Mouse (Mus musculus) hindbrain, embryonic 15.5 days (tissue): ENCODE results near the gene Sbno2. TPM values are rescaled to one million over a fixed set of nuclear protein-coding genes. Genes with fewer than 3 reads are reported as not detected.
A peak's percentile ranks its signal among the peaks of the same experiment; 100 is the strongest.

Experiments
- ATAC-seq: fragments of 200-750 bp; cut with Nextera tagmentation; 2 replicates; pipeline ENCODE4 v1.8.0; 2017; ENCODE audit warnings: low read depth, moderate number of reproducible peaks, moderate TSS enrichment; ENCODE audit not compliant: low FRiP score
- H3K27ac ChIP-seq: fragments of 300-500 bp; sonication (generic); replicated peaks from 2 replicates; pipeline ENCODE4 v1.5.1; 2015; ENCODE audit warnings: mild to moderate bottlenecking, inconsistent platforms
- H3K27me3 ChIP-seq: fragments of 300-500 bp; sonication (generic); 2 replicates; pipeline ENCODE4 v1.6.1; 2015; ENCODE audit warnings: control low read depth, inconsistent platforms
- H3K36me3 ChIP-seq: fragments of 300-500 bp; sonication (generic); 2 replicates; pipeline ENCODE4 v1.6.1; 2015; ENCODE audit warnings: control low read depth, inconsistent platforms
- H3K4me1 ChIP-seq: fragments of 300-500 bp; sonication (generic); replicated peaks from 2 replicates; pipeline ENCODE4 v1.6.1; 2015; ENCODE audit warnings: control low read depth, inconsistent platforms
- H3K4me2 ChIP-seq: fragments of 300-500 bp; sonication (generic); 2 replicates; pipeline ENCODE4 v1.6.1; 2015; ENCODE audit warnings: moderate library complexity, mild to moderate bottlenecking, inconsistent platforms
- H3K4me3 ChIP-seq: fragments of 300-500 bp; sonication (generic); 2 replicates; pipeline ENCODE4 v1.5.1; 2015; ENCODE audit warnings: mild to moderate bottlenecking, inconsistent platforms
- H3K9ac ChIP-seq: fragments of 300-500 bp; sonication (generic); 2 replicates; pipeline ENCODE4 v1.6.1; 2015; ENCODE audit warnings: inconsistent platforms
- H3K9me3 ChIP-seq: fragments of 300-500 bp; sonication (generic); 2 replicates; pipeline ENCODE4 v1.6.1; 2016; ENCODE audit warnings: control low read depth, inconsistent platforms
- WGBS: fragments of 180-500 bp; shearing (Covaris S2); methylation state at CpG from one replicate; pipeline ENCODE4 v1.1.7; 2015; 5-methylcytosine and 5-hydroxymethylcytosine counted together
- polyA plus RNA-seq: library from polyadenylated mRNA; unstranded; fragments of >200 nt; fragmentation: Nextera tagmentation; extraction: Ambion mirVana; gene quantifications from 2 replicates; pipeline ENCODE4 v1.2.1, GENCODE M21; 2015

Gene Sbno2
- polyA plus RNA-seq, 1 experiment from 2014 or later = 12.6 TPM

DNA sequence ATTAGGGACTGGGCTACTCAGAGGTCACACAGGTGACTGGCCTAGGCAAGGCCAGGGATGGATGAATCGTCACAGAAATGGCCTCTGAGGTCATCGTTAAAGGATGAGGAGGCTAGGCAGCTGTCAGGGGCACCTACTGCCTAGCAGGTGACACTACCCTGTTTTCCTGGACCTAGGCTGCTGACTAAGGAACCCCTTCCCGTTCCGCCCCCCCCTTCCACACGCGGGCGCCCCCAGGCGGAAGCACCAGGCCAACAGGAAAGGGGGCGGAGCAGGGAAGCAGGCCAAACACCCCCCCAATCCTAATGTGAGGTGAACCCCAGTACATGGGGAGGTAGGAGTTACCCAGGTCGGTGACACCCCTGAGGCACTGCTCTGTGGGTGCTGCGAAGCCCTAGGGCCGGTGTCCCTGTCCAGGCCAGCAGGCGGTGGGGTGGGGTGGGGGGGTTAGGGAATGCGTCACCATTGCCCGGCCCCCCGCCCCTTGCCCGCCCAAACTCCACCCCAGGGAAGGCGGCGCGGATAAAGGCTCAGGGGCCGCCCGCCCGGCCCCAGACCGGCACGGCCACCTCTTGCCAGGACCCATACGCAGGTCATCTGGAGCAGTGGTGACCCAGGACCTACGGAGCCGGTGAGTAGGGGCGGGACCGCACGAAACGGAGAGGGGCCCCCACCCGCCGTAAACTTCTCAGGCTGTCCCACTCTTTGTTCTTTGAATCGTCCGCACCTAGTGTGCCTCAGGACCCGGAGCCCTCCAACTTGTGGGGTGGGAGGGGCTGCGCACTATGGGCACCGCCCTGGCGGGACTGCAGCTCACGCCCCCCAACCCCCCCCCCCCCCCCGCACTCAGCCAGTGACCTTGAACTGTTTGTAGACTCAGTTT is 42.6 kb upstream of the Sbno2 start, which contains the start of gene Midn:
Gene Midn (plus strand): TSS at position 554 of the 883 bp plus-strand sequence.
- H3K9ac ChIP-seq = peak within 1 kb of the TSS; percentile 97
- peaks cover 48% of the 10 kb centered on the region for H3K4me1 ChIP-seq
- WGBS = 1% methylated on average over 39 of the region's 42 CpGs
- peaks cover 16% of the 10 kb centered on the region for H3K36me3 ChIP-seq
- peak; percentile 36 for ATAC-seq
- H3K4me2 ChIP-seq = peak within 1 kb of the TSS; percentile 96
- H3K9me3 ChIP-seq = no peaks in the 10 kb centered on the region
- H3K27me3 ChIP-seq = no peaks in the 10 kb centered on the region
- H3K27ac ChIP-seq = peak within 1 kb of the TSS; percentile 100
- peak within 1 kb of the TSS; percentile 87 for H3K4me3 ChIP-seq

GRCm38 (mm10) chr10:80147146-80147718 is 41.9 kb upstream of the Sbno2 start:
- Histone ChIP-seq H3K27me3 (no peaks in the 10 kb centered on the region), H3K4me1 (peaks cover 45% of the 10 kb centered on the region), H3K9ac (peak overlapping the region; percentile 97), H3K36me3 (peaks cover 16% of the 10 kb centered on the region), H3K4me3 (peak overlapping the region; percentile 87), H3K4me2 (peak overlapping the region; percentile 96), H3K9me3 (no peaks in the 10 kb centered on the region), H3K27ac (peak overlapping the region; percentile 100)
- ATAC-seq = no peak
- WGBS = 80% methylated on average over 5 of the region's 5 CpGs

DNA sequence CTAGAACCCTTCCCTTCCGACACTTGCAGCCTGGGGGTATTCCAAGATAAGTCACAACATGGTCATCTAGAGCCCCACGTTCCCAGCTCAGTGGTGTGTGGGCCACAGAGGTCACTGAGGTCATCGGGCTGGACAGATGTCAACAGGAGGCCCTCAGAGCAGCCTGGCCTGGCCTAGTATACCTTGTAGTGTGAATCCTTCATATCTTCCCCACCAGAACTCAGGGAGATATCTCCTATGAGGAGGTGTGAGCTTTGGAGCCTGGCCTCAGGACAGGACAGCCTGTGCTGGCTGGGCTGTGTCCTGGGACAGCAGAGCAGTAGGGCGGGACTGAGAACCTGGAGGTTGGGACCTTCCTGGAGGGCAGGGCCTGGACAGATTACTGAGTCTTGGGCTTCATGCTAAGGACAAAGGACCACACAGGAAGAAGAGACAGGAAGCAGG is 41.2 kb upstream of the Sbno2 start:
- no peak overlapping the region for H3K4me3 ChIP-seq
- peaks cover 42% of the 10 kb centered on the region for H3K4me1 ChIP-seq
- no peak overlapping the region for H3K27ac ChIP-seq
- 79% methylated on average over 4 of the region's 4 CpGs for WGBS
- H3K9me3 ChIP-seq = no peaks in the 10 kb centered on the region
- no peak overlapping the region for H3K4me2 ChIP-seq
- no peaks in the 10 kb centered on the region for H3K27me3 ChIP-seq
- no peak for ATAC-seq
- no peak overlapping the region for H3K9ac ChIP-seq
- H3K36me3 ChIP-seq = peaks cover 16% of the 10 kb centered on the region

DNA sequence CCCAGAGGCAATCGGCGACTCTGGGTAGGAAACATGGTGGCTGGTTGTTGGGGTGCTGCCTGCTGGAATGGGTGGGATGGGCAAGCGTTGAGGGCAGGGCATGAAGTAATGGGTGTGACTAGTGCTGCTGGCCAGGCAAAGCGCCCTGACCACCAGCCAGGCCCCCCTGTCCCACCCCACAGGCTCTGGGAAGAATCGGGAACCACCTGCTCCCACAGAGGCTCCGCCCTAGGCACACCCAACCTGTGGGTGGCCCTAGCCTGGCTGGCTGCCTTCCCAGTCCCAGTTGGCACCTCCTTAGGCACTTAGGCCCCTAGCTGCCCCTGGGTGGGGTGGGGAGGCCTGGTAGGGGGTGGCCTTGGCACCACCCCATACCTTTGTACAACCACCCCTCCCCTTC is 40.5 kb upstream of the Sbno2 start:
- no peak for ATAC-seq
- WGBS = 79% methylated on average over 6 of the region's 6 CpGs
- Histone ChIP-seq H3K4me3 (no peak overlapping the region), H3K36me3 (peaks cover 16% of the 10 kb centered on the region), H3K9ac (no peak overlapping the region), H3K4me1 (peaks cover 47% of the 10 kb centered on the region), H3K9me3 (no peaks in the 10 kb centered on the region), H3K27me3 (no peaks in the 10 kb centered on the region), H3K27ac (no peak overlapping the region), H3K4me2 (no peak overlapping the region)

DNA sequence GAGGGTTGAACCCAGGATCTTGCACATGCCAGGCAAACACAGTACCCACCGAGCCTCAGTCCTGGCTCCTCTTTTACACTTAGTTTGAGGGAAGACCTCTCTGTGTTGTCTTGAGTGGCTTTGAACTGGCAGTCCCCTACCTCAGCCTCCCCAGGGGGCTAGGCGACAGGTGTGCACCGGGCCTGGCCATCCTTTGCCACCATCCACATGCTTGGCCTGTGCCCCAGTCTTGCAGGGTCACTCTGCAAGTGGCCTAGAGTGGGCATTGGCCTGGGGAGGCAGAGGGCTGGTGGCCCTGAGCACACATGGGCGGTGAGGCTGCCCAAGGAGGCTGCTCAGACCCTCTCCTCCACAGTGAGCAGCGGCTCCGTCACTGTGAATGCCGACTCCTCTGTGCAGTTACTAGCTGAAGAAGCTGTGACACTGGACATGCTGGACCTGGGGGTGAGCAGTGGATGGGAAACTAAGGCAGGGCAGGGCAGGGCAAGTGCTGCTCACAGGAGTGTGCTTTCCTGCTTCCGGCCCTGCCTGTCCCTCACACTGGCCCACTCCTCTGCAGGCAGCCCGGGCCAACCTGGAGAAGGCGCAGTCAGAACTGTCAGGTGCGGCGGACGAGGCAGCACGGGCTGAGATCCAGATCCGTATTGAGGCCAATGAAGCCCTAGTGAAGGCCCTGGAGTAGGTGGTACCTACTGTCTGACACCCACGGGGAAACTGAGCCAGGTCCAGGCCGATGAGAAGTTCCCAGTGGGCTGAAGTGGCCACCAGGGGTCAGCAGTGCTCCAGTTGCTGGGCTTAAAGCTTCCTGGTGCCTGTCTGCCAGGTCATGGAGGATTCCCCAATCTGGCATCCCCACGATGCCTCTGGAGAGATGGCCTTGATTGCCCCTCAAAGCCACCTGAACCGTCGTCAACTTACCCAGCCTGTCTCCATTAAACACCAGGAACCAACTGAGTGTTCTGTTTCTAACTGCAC is 39.8 kb upstream of the Sbno2 start:
- Histone ChIP-seq H3K4me1 (peaks cover 52% of the 10 kb centered on the region), H3K4me3 (no peak overlapping the region), H3K4me2 (no peak overlapping the region), H3K9me3 (no peaks in the 10 kb centered on the region), H3K27me3 (no peaks in the 10 kb centered on the region), H3K27ac (no peak overlapping the region), H3K36me3 (peaks cover 16% of the 10 kb centered on the region), H3K9ac (no peak overlapping the region)
- ATAC-seq = no peak
- 69% methylated on average over 20 of the region's 20 CpGs for WGBS

GRCm38 (mm10) chr10:80144159-80144558 is 38.8 kb upstream of the Sbno2 start:
- no peaks in the 10 kb centered on the region for H3K9me3 ChIP-seq
- H3K36me3 ChIP-seq = peaks cover 16% of the 10 kb centered on the region
- 96% methylated on average over 12 of the region's 12 CpGs for WGBS
- H3K27me3 ChIP-seq = no peaks in the 10 kb centered on the region
- H3K4me1 ChIP-seq = peaks cover 55% of the 10 kb centered on the region
- ATAC-seq = no peak
- no peak overlapping the region for H3K27ac ChIP-seq
- H3K4me3 ChIP-seq = no peak overlapping the region
- no peak overlapping the region for H3K9ac ChIP-seq
- H3K4me2 ChIP-seq = no peak overlapping the region

DNA sequence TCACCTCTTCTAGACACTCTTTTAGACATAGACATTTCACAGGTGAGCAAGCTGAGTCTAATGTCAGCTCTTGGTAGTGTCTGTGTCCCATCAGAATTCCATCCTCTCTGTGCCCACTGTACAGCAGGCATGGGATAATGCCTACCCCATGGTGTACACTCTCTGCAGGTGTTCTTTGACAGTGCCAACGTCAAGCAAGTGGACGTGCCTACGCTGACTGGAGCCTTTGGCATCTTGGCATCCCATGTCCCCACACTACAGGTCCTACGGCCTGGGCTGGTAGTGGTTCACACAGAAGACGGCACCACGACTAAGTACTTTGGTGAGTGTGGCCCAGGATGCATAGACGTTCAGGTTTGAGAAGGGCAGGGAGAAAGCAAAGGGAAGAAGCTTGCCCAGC is 38.3 kb upstream of the Sbno2 start:
- H3K9ac ChIP-seq = no peak overlapping the region
- no peak for ATAC-seq
- no peak overlapping the region for H3K27ac ChIP-seq
- no peak overlapping the region for H3K4me3 ChIP-seq
- WGBS = 87% methylated on average over 7 of the region's 7 CpGs
- H3K36me3 ChIP-seq = peaks cover 16% of the 10 kb centered on the region
- no peaks in the 10 kb centered on the region for H3K9me3 ChIP-seq
- H3K27me3 ChIP-seq = no peaks in the 10 kb centered on the region
- H3K4me2 ChIP-seq = peak overlapping the region; percentile 85; the same call in 1 of the 2 replicates
- H3K4me1 ChIP-seq = peaks cover 55% of the 10 kb centered on the region

GRCm38 (mm10) chr10:80142530-80142925 is 37.2 kb upstream of the Sbno2 start:
- Histone ChIP-seq H3K4me2 (peak overlapping the region; percentile 85), H3K4me3 (peak overlapping the region; percentile 84), H3K36me3 (peaks cover 16% of the 10 kb centered on the region), H3K4me1 (peaks cover 59% of the 10 kb centered on the region), H3K27ac (peak overlapping the region; percentile 92), H3K9ac (peak overlapping the region; percentile 97), H3K27me3 (no peaks in the 10 kb centered on the region), H3K9me3 (no peaks in the 10 kb centered on the region)
- 0% methylated on average over 15 of the region's 15 CpGs for WGBS
- ATAC-seq = no peak

DNA sequence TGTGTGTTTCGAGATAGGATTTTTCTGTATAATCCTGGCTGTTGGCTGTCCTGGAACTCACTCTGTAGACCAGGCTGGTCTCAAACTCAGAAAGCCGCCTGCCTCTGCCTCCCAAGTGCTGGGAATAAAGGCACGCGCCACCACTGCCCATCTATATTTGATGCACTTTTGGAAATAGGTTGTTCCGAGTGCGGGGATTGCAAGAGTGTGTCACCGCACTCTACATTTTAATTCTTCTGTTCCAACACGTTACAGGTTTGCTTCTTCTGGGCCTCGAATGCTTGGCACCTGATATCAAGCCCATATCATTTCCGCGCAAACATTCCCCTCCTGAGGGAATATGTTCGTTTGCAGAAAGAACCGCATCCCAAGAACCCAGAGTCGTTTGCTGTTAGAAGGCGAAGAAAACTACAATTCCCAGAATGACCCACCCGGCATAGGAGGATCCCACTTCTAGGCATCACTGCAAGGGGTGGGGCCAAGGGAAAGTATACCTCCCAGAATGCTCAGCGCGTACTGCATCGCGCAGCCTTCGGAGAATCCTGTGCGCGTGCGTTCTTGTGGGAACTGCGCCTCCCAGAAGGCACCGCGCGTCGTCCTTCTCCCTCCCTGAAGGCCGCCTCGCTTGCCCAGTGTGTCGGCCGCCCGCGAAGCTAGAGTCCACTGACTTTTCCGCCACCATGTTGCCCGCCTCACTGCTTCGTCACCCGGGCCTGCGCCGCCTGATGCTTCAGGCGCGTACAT is 36.6 kb upstream of the Sbno2 start:
- peak; percentile 85 for ATAC-seq
- Histone ChIP-seq H3K27ac (peak overlapping the region; percentile 92), H3K4me1 (peaks cover 62% of the 10 kb centered on the region), H3K9me3 (no peaks in the 10 kb centered on the region), H3K4me2 (peak overlapping the region; percentile 85), H3K36me3 (peaks cover 16% of the 10 kb centered on the region), H3K9ac (peak overlapping the region; percentile 97), H3K27me3 (no peaks in the 10 kb centered on the region), H3K4me3 (peak overlapping the region; percentile 84)
- under 1% methylated on average over 42 of the region's 43 CpGs for WGBS

- H3K27ac ChIP-seq = peak overlapping the region; percentile 92
- H3K4me1 ChIP-seq = peaks cover 67% of the 10 kb centered on the region
- WGBS = under 1% methylated on average over 29 of the region's 29 CpGs
- peak overlapping the region; percentile 41 for H3K9ac ChIP-seq
- H3K4me3 ChIP-seq = peak overlapping the region; percentile 84
- H3K27me3 ChIP-seq = no peaks in the 10 kb centered on the region
- H3K4me2 ChIP-seq = peak overlapping the region; percentile 85
- H3K36me3 ChIP-seq = peaks cover 16% of the 10 kb centered on the region
- ATAC-seq = peak; percentile 67
- no peaks in the 10 kb centered on the region for H3K9me3 ChIP-seq
Observed at GRCm38 (mm10) chr10:80141243-80141642, 35.9 kb upstream of the Sbno2 start.

DNA sequence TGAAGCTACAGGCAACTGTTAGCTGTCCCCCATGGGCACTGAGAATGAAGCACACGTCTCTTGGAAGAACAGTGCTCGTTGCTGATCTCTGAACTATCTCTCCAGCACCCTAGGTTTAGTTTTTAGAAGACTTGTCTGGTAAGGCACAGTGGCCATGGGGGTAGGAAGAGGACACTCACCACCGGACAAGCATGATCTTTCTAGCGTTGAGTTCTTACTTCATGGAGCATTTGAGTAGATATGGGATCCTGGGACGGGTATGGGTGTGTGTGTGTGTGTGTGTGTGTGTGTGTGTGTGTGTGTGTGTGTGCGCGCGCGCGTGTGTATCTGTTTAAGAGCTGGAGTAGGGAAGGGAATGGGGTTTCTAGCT is 35.3 kb upstream of the Sbno2 start, which contains the start of gene Cbarp:
Gene Cbarp (minus strand): TSS at position 170 of the 370 bp plus-strand sequence.
- 69% methylated on average over 10 of the region's 10 CpGs for WGBS
- Histone ChIP-seq H3K36me3 (peaks cover 21% of the 10 kb centered on the region), H3K27ac (peak within 1 kb of the TSS; percentile 97), H3K9ac (peak within 1 kb of the TSS; percentile 96), H3K27me3 (no peaks in the 10 kb centered on the region), H3K4me1 (peaks cover 67% of the 10 kb centered on the region), H3K4me2 (peak within 1 kb of the TSS; percentile 85), H3K9me3 (no peaks in the 10 kb centered on the region), H3K4me3 (peak within 1 kb of the TSS; percentile 84)
- no peak for ATAC-seq
